Mouse (Mus musculus) limb, embryonic 10.5 days (tissue): ENCODE measurements around the gene Shc1. TPM values are rescaled to one million over a fixed set of nuclear protein-coding genes. Genes with fewer than 3 reads are reported as not detected.

Experiments used
- DNase-seq: peaks from one replicate; pipeline ENCODE4 v3.0.0-alpha.2; 2017; ENCODE audit warnings: low spot score
- H3K27ac ChIP-seq: fragments of 300-500 bp; sonication (generic); 2 replicates; pipeline ENCODE4 v1.5.1; 2016; ENCODE audit warnings: mild to moderate bottlenecking
- H3K27me3 ChIP-seq: fragments of 300-500 bp; sonication (generic); 2 replicates; pipeline ENCODE4 v1.6.1; 2016; ENCODE audit warnings: low read depth, mild to moderate bottlenecking; ENCODE audit not compliant: poor library complexity, severe bottlenecking
- H3K36me3 ChIP-seq: fragments of 300-500 bp; sonication (generic); 2 replicates; pipeline ENCODE4 v1.6.1; 2016; ENCODE audit warnings: mild to moderate bottlenecking, moderate library complexity
- H3K4me1 ChIP-seq: fragments of 300-500 bp; sonication (generic); 2 replicates; pipeline ENCODE4 v1.6.1; 2016
- H3K4me3 ChIP-seq: fragments of 300-500 bp; sonication (generic); 2 replicates; pipeline ENCODE4 v1.5.1; 2016; ENCODE audit warnings: mild to moderate bottlenecking, moderate library complexity
- H3K9me3 ChIP-seq: fragments of 300-500 bp; sonication (generic); replicated peaks from 2 replicates; pipeline ENCODE4 v1.6.1; 2016; ENCODE audit warnings: mild to moderate bottlenecking
- WGBS: fragments of 180-500 bp; shearing (Covaris S2); methylation state at CpG from one replicate; pipeline ENCODE4 v1.1.7; 2016; 5-methylcytosine and 5-hydroxymethylcytosine counted together
- polyA plus RNA-seq: library from polyadenylated mRNA; unstranded; fragments of >200 nt; fragmentation: Nextera tagmentation; extraction: Ambion mirVana; gene quantifications from 2 replicates; pipeline ENCODE4 v1.2.1, GENCODE M21; 2016

Shc1 gene
- polyA plus RNA-seq, 1 experiment from 2014 or later = 96.2 TPM

- no peaks in the 10 kb centered on the region for H3K9me3 ChIP-seq
- H3K27ac ChIP-seq = peak overlapping the region; percentile 88
- peaks cover 80% of the 10 kb centered on the region for H3K4me1 ChIP-seq
- H3K27me3 ChIP-seq = peaks cover 38% of the 10 kb centered on the region
- H3K4me3 ChIP-seq = peak overlapping the region; percentile 59
- DNase-seq = peak; percentile 95
- WGBS = under 1% methylated on average over 15 of the region's 15 CpGs
- H3K36me3 ChIP-seq = no peaks in the 10 kb centered on the region
Measured at GRCm38 (mm10) chr3:89393605-89394004, 24.6 kb upstream of the Shc1 start.

- Histone ChIP-seq H3K27me3 (peaks cover 37% of the 10 kb centered on the region), H3K27ac (peak within 1 kb of the TSS; percentile 88), H3K9me3 (no peaks in the 10 kb centered on the region), H3K4me3 (peak within 1 kb of the TSS; percentile 59), H3K36me3 (no peaks in the 10 kb centered on the region), H3K4me1 (peaks cover 74% of the 10 kb centered on the region)
- DNase-seq = peak; percentile 76
- under 1% methylated on average over 42 of the region's 42 CpGs for WGBS
Measured at GRCm38 (mm10) chr3:89394006-89394893, 24.0 kb upstream of the Shc1 start, which contains the start of gene Zbtb7b. Zbtb7b (minus strand) TSS chr3:89394776.

GRCm38 (mm10) chr3:89394894-89395256 is 23.4 kb upstream of the Shc1 start:
- WGBS = 0% methylated on average over 12 of the region's 12 CpGs
- H3K27me3 ChIP-seq = peaks cover 33% of the 10 kb centered on the region
- DNase-seq = peak; percentile 87
- H3K27ac ChIP-seq = peak overlapping the region; percentile 88
- H3K36me3 ChIP-seq = no peaks in the 10 kb centered on the region
- no peaks in the 10 kb centered on the region for H3K9me3 ChIP-seq
- peak overlapping the region; percentile 59 for H3K4me3 ChIP-seq
- H3K4me1 ChIP-seq = peaks cover 71% of the 10 kb centered on the region

- under 1% methylated on average over 10 of the region's 10 CpGs for WGBS
- peak overlapping the region; percentile 59 for H3K4me3 ChIP-seq
- no peaks in the 10 kb centered on the region for H3K9me3 ChIP-seq
- peaks cover 66% of the 10 kb centered on the region for H3K4me1 ChIP-seq
- peak overlapping the region; percentile 88; the same call in 1 of the 2 replicates for H3K27ac ChIP-seq
- no peak for DNase-seq
- H3K36me3 ChIP-seq = no peaks in the 10 kb centered on the region
- H3K27me3 ChIP-seq = peaks cover 29% of the 10 kb centered on the region
Measured at GRCm38 (mm10) chr3:89395419-89395805, 22.8 kb upstream of the Shc1 start.

GRCm38 (mm10) chr3:89395806-89396653 is 22.2 kb upstream of the Shc1 start:
- DNase-seq = peak; percentile 84
- Histone ChIP-seq H3K4me3 (peak overlapping the region; percentile 59), H3K27me3 (peaks cover 22% of the 10 kb centered on the region), H3K4me1 (peaks cover 60% of the 10 kb centered on the region), H3K36me3 (no peaks in the 10 kb centered on the region), H3K9me3 (no peaks in the 10 kb centered on the region), H3K27ac (peak overlapping the region; percentile 88)
- WGBS = under 1% methylated on average over 44 of the region's 44 CpGs

- WGBS = 2% methylated on average over 4 of the region's 4 CpGs
- Histone ChIP-seq H3K27me3 (peaks cover 16% of the 10 kb centered on the region), H3K9me3 (no peaks in the 10 kb centered on the region), H3K4me3 (peak overlapping the region; percentile 59), H3K36me3 (no peaks in the 10 kb centered on the region), H3K27ac (peak overlapping the region; percentile 88; the same call in 1 of the 2 replicates), H3K4me1 (peaks cover 54% of the 10 kb centered on the region)
- DNase-seq = no peak
Measured at GRCm38 (mm10) chr3:89396654-89397005, 21.6 kb upstream of the Shc1 start.

- DNase-seq = no peak
- H3K36me3 ChIP-seq = peaks cover 34% of the 10 kb centered on the region
- WGBS = 88% methylated on average over 7 of the region's 7 CpGs
- H3K4me1 ChIP-seq = peaks cover 7% of the 10 kb centered on the region
- no peaks in the 10 kb centered on the region for H3K27me3 ChIP-seq
- H3K27ac ChIP-seq = no peak overlapping the region
- no peak overlapping the region for H3K4me3 ChIP-seq
- no peaks in the 10 kb centered on the region for H3K9me3 ChIP-seq
Measured at GRCm38 (mm10) chr3:89401329-89401728, 16.9 kb upstream of the Shc1 start.

- 85% methylated on average over 5 of the region's 5 CpGs for WGBS
- no peak for DNase-seq
- H3K4me3 ChIP-seq = no peak within 1 kb of the TSS
- H3K36me3 ChIP-seq = peaks cover 40% of the 10 kb centered on the region
- no peak within 1 kb of the TSS for H3K27ac ChIP-seq
- H3K9me3 ChIP-seq = no peaks in the 10 kb centered on the region
- H3K27me3 ChIP-seq = no peaks in the 10 kb centered on the region
- no peaks in the 10 kb centered on the region; the same call in 1 of the 2 replicates for H3K4me1 ChIP-seq
Measured at GRCm38 (mm10) chr3:89402693-89403092, 15.6 kb upstream of the Shc1 start, which contains the start of gene Lenep. Lenep (minus strand) TSS chr3:89402793.

GRCm38 (mm10) chr3:89406887-89407286 is 11.4 kb upstream of the Shc1 start:
- WGBS = 92% methylated on average over 6 of the region's 6 CpGs

GRCm38 (mm10) chr3:89408448-89408847 is 9.8 kb upstream of the Shc1 start:
- Histone ChIP-seq H3K9me3 (no peaks in the 10 kb centered on the region), H3K4me1 (peaks cover 11% of the 10 kb centered on the region), H3K27ac (no peak overlapping the region), H3K4me3 (0 out of 2 replicates have a peak overlapping the region, but pooled peaks have one; percentile 7), H3K27me3 (no peaks in the 10 kb centered on the region), H3K36me3 (peaks cover 42% of the 10 kb centered on the region)
- WGBS = 53% methylated on average over 16 of the region's 16 CpGs
- DNase-seq = no peak

More at GRCm38 (mm10) chr3:89406887-89407286, 11.4 kb upstream of the Shc1 start:
- no peak overlapping the region for H3K27ac ChIP-seq
- H3K4me1 ChIP-seq = peaks cover 8% of the 10 kb centered on the region
- no peaks in the 10 kb centered on the region for H3K27me3 ChIP-seq
- DNase-seq = no peak
- H3K9me3 ChIP-seq = no peaks in the 10 kb centered on the region
- H3K4me3 ChIP-seq = no peak overlapping the region
- H3K36me3 ChIP-seq = peaks cover 48% of the 10 kb centered on the region

GRCm38 (mm10) chr3:89409701-89410100 is 8.5 kb upstream of the Shc1 start:
- Histone ChIP-seq H3K27me3 (no peaks in the 10 kb centered on the region), H3K27ac (no peak overlapping the region), H3K4me1 (peaks cover 11% of the 10 kb centered on the region), H3K9me3 (no peaks in the 10 kb centered on the region), H3K36me3 (peaks cover 45% of the 10 kb centered on the region), H3K4me3 (no peak overlapping the region)
- DNase-seq = no peak
- 93% methylated on average over 3 of the region's 3 CpGs for WGBS

GRCm38 (mm10) chr3:89410864-89411263 is 7.4 kb upstream of the Shc1 start:
- peak overlapping the region; percentile 67; the same call in 1 of the 2 replicates for H3K27ac ChIP-seq
- DNase-seq = no peak
- peak overlapping the region; percentile 60 for H3K4me3 ChIP-seq
- peaks cover 48% of the 10 kb centered on the region for H3K36me3 ChIP-seq
- H3K4me1 ChIP-seq = peaks cover 11% of the 10 kb centered on the region
- H3K27me3 ChIP-seq = no peaks in the 10 kb centered on the region
- WGBS = 80% methylated on average over 10 of the region's 10 CpGs
- no peaks in the 10 kb centered on the region for H3K9me3 ChIP-seq
